Mouse (Mus musculus) brain, embryonic 14.5 days (tissue): Measurements from ENCODE around the gene Cyp26a1. TPM values are rescaled to one million over a fixed set of nuclear protein-coding genes. Genes with fewer than 3 reads are reported as not detected.
A peak's percentile ranks its signal among the peaks of the same experiment; 100 is the strongest.

Experiments used
- DNase-seq: peaks from one replicate; pipeline ENCODE4 v3.0.0-alpha.2; 2011; ENCODE audit warnings: low read depth
- CTCF ChIP-seq: fragments of 200-500 bp; IDR thresholded peaks from 2 replicates; pipeline ENCODE4 v1.5.1; 2012; ENCODE audit warnings: inconsistent platforms, mild to moderate bottlenecking, moderate library complexity, borderline replicate concordance; ENCODE audit not compliant: insufficient read depth, insufficient read length; ENCODE audit errors: extremely low read depth
- POLR2A ChIP-seq: fragments of 200-500 bp; IDR thresholded peaks from 2 replicates; pipeline ENCODE4 v1.6.1; 2012; ENCODE audit warnings: mild to moderate bottlenecking, inconsistent platforms, borderline replicate concordance; ENCODE audit not compliant: poor library complexity, insufficient read depth, insufficient read length, severe bottlenecking; ENCODE audit errors: extremely low read depth
- polyA plus RNA-seq: library from polyadenylated mRNA; depleted of rRNA; stranded (reverse); fragments of >200 nt; gene quantifications from 2 replicates; pipeline ENCODE4 v1.2.3, GENCODE M21; 2012

The Cyp26a1 gene
- polyA plus RNA-seq, 1 experiment = 0.08 TPM

GRCm38 (mm10) chr19:37702377-37703076 lies 4.9 kb downstream of the Cyp26a1 start:
- TF ChIP-seq CTCF = no peak
- no peak for TF ChIP-seq POLR2A
- DNase-seq = no peak

GRCm38 (mm10) chr19:37703902-37704509 lies 6.4 kb downstream of the Cyp26a1 start:
- peak; percentile 61 for DNase-seq
- peak; percentile 90 for TF ChIP-seq CTCF
- no peak for TF ChIP-seq POLR2A

- no peak for TF ChIP-seq CTCF
- no peak for DNase-seq
Measured at GRCm38 (mm10) chr19:37705722-37706121, 8.1 kb downstream of the Cyp26a1 start.

GRCm38 (mm10) chr19:37714681-37715080 lies 17.1 kb downstream of the Cyp26a1 start:
- DNase-seq = no peak
- no peak for TF ChIP-seq CTCF
- no peak for TF ChIP-seq POLR2A

GRCm38 (mm10) chr19:37715980-37716379 lies 18.4 kb downstream of the Cyp26a1 start:
- no peak for DNase-seq
- TF ChIP-seq POLR2A (no peak), CTCF (no peak)

GRCm38 (mm10) chr19:37716524-37717175 lies 19.1 kb downstream of the Cyp26a1 start:
- no peak for TF ChIP-seq POLR2A
- TF ChIP-seq CTCF = no peak

GRCm38 (mm10) chr19:37719166-37719565 lies 21.6 kb downstream of the Cyp26a1 start:
- TF ChIP-seq CTCF = no peak
- no peak for DNase-seq

More at GRCm38 (mm10) chr19:37716524-37717175, 19.1 kb downstream of the Cyp26a1 start:
- DNase-seq = peak; percentile 7

GRCm38 (mm10) chr19:37724591-37724990 lies 27.0 kb downstream of the Cyp26a1 start:
- TF ChIP-seq CTCF (0 out of 2 replicates have a peak, but pooled peaks have one; percentile 4), POLR2A (no peak)
- DNase-seq = no peak

- TF ChIP-seq CTCF (no peak), POLR2A (no peak)
- DNase-seq = no peak
Measured at GRCm38 (mm10) chr19:37726585-37726984, 29.0 kb downstream of the Cyp26a1 start.

- no peak for DNase-seq
- no peak for TF ChIP-seq POLR2A
- no peak for TF ChIP-seq CTCF
Measured at GRCm38 (mm10) chr19:37727366-37727765, 29.8 kb downstream of the Cyp26a1 start.

GRCm38 (mm10) chr19:37735426-37735825 lies 37.8 kb downstream of the Cyp26a1 start:
- TF ChIP-seq POLR2A (no peak), CTCF (no peak)
- no peak for DNase-seq

GRCm38 (mm10) chr19:37738575-37738974 lies 41.0 kb downstream of the Cyp26a1 start:
- TF ChIP-seq POLR2A = no peak
- TF ChIP-seq CTCF = no peak
- DNase-seq = no peak
